Mouse (Mus musculus): Measurements from ENCODE around the gene Mrps5.

DNA sequence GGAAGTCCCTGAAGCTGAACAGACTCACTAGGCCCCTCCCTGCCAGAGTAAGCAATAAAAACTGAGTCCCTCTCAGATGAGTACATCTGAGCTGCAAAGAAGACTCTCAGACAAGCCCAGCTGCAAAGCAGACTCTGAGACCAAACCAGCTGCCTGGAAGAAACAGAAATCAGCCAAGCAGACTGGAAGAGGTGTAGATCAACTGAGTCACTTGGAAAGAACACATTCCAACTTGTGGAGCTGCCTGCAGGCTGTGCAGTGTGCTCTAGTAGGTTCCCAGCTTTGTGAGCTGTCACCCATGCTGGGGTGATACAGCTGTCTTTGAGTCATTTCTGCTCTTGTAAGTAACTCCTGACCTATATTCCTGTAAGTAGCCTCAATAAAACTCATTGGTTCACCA lies 37.3 kb upstream of the Mrps5 start:
- TF ChIP-seq EP300 (IDR thresholded peaks at IDR 0.05), result no peak
- no peak for TF ChIP-seq CTCF (IDR thresholded peaks at IDR 0.05)
